Mouse (Mus musculus) CH12.LX (cell line): ENCODE measurements at regions not wholly inside any gene's neighbourhood (a gene's known extent, or its start where the extent isn't known, plus 50 kb on each side); places are given as distances from the start of the nearest gene placed in this dataset.

Source experiments
- DNase-seq: peaks from one replicate; pipeline ENCODE4 v3.0.0-alpha.2; 2013; ENCODE audit errors: extremely low read depth
- H3K27ac ChIP-seq: 2 replicates; pipeline ENCODE4 v1.5.1; 2012; ENCODE audit warnings: low read depth, mild to moderate bottlenecking, control low read depth, moderate library complexity; ENCODE audit not compliant: insufficient read depth
- H3K27me3 ChIP-seq: replicated peaks from 2 replicates; pipeline ENCODE3; 2012; ENCODE audit warnings: inconsistent platforms
- H3K36me3 ChIP-seq, 2 experiments: replicated peaks in 1 of 2; 2 replicates each; pipeline versions ENCODE3 to v1.6.1; 2012; ENCODE audit warnings: inconsistent platforms in 1 of 2, low read length in 1 of 2, mild to moderate bottlenecking in 1 of 2, mixed read lengths in 1 of 2, moderate library complexity in 1 of 2; ENCODE audit not compliant: control insufficient read depth in 1 of 2, insufficient read depth in 1 of 2
- H3K4me1 ChIP-seq, 2 experiments: 2 replicates each; pipeline ENCODE4 v1.6.1; 2012; ENCODE audit warnings: inconsistent platforms in 1 of 2, moderate library complexity in 1 of 2; ENCODE audit not compliant: insufficient read depth in 2 of 2, control insufficient read depth in 1 of 2
- H3K4me2 ChIP-seq: 2 replicates; pipeline ENCODE4 v1.6.1; 2012; ENCODE audit warnings: low read depth, mild to moderate bottlenecking, control low read depth; ENCODE audit not compliant: poor library complexity, insufficient read depth, severe bottlenecking
- H3K4me3 ChIP-seq, 3 experiments: fragments of 150-350 bp in 1 of 3; sonication (generic) in 1 of 3; replicated peaks in 1 of 3; 2 replicates each; pipeline versions ENCODE3 to v1.5.1; 2011 to 2012; ENCODE audit warnings: low read depth in 2 of 3, low read length in 2 of 3, mild to moderate bottlenecking in 2 of 3, moderate library complexity in 2 of 3, control low read depth in 1 of 3, improper control_type of control experiment in 1 of 3, inconsistent platforms in 1 of 3, mixed read lengths in 1 of 3; ENCODE audit not compliant: poor library complexity in 1 of 3
- H3K79me2 ChIP-seq: replicated peaks from 2 replicates; pipeline ENCODE4 v1.6.1; 2012; ENCODE audit warnings: mild to moderate bottlenecking, moderate library complexity; ENCODE audit not compliant: control insufficient read depth, poor library complexity, insufficient read depth, severe bottlenecking; ENCODE audit errors: extremely low read depth
- H3K9ac ChIP-seq: 2 replicates; pipeline ENCODE4 v1.6.1; 2012; ENCODE audit warnings: low read depth, mild to moderate bottlenecking, control low read depth, moderate library complexity; ENCODE audit not compliant: insufficient read depth
- H3K9me3 ChIP-seq: replicated peaks from 2 replicates; pipeline ENCODE3; 2012; ENCODE audit warnings: low read length, inconsistent platforms, mixed read lengths
- CHD1 ChIP-seq: IDR thresholded peaks from 2 replicates; pipeline ENCODE4 v1.6.1; 2012; ENCODE audit warnings: low read depth, low read length, improper control_type of control experiment, inconsistent platforms
- CTCF ChIP-seq, 2 experiments: IDR thresholded peaks in 1 of 2; conservative IDR thresholded peaks in 1 of 2; 2 replicates each; pipeline ENCODE4 v1.5.1; 2011 to 2012; ENCODE audit warnings: low read depth in 2 of 2, low read length in 2 of 2, improper control_type of control experiment in 1 of 2, inconsistent platforms in 1 of 2, mild to moderate bottlenecking in 1 of 2, moderate library complexity in 1 of 2
- E2F4 ChIP-seq: IDR thresholded peaks from 2 replicates; pipeline ENCODE4 v1.6.1; 2011; ENCODE audit warnings: low read depth, low read length, improper control_type of control experiment; ENCODE audit not compliant: insufficient replicate concordance
- ETS1 ChIP-seq: conservative IDR thresholded peaks from 2 replicates; pipeline ENCODE4 v1.6.1; 2012; ENCODE audit warnings: low read depth, mild to moderate bottlenecking, inconsistent platforms, low read length, improper control_type of control experiment, moderate library complexity
- GABPA ChIP-seq: IDR thresholded peaks from 2 replicates; pipeline ENCODE4 v1.6.1; 2012; ENCODE audit warnings: low read depth, low read length, improper control_type of control experiment, inconsistent platforms; ENCODE audit not compliant: insufficient replicate concordance
- HCFC1 ChIP-seq: IDR thresholded peaks from 2 replicates; pipeline ENCODE4 v1.6.1; 2012; ENCODE audit warnings: low read depth, mild to moderate bottlenecking, inconsistent platforms, low read length, improper control_type of control experiment
- IRF4 ChIP-seq: IDR thresholded peaks from 2 replicates; pipeline ENCODE4 v1.6.1; 2014; ENCODE audit warnings: low read depth, mild to moderate bottlenecking, inconsistent platforms, low read length, improper control_type of control experiment
- JUN ChIP-seq: IDR thresholded peaks from 2 replicates; pipeline ENCODE4 v1.6.1; 2011; ENCODE audit warnings: low read depth, mild to moderate bottlenecking, low read length, improper control_type of control experiment, moderate library complexity; ENCODE audit not compliant: insufficient read depth
- JUND ChIP-seq: conservative IDR thresholded peaks from 2 replicates; pipeline ENCODE4 v1.6.1; 2011; ENCODE audit warnings: low read depth, low read length, improper control_type of control experiment
- KAT2A ChIP-seq: IDR thresholded peaks from 2 replicates; pipeline ENCODE4 v1.6.1; 2012; ENCODE audit warnings: low read length, improper control_type of control experiment, inconsistent platforms; ENCODE audit not compliant: insufficient replicate concordance
- MAX ChIP-seq: IDR thresholded peaks from 2 replicates; pipeline ENCODE4 v1.6.1; 2011; ENCODE audit warnings: low read length, improper control_type of control experiment
- MEF2A ChIP-seq: IDR thresholded peaks from 2 replicates; pipeline ENCODE4 v1.6.1; 2014; ENCODE audit warnings: low read depth, mild to moderate bottlenecking, inconsistent platforms, low read length, improper control_type of control experiment, borderline replicate concordance
- MXI1 ChIP-seq: IDR thresholded peaks from 2 replicates; pipeline ENCODE4 v1.6.1; 2011; ENCODE audit warnings: mild to moderate bottlenecking, low read depth, low read length, improper control_type of control experiment
- NELFE ChIP-seq: IDR thresholded peaks from 2 replicates; pipeline ENCODE4 v1.6.1; 2011; ENCODE audit warnings: low read depth, low read length, improper control_type of control experiment
- NRF1 ChIP-seq: IDR thresholded peaks from 2 replicates; pipeline ENCODE4 v1.6.1; 2014; ENCODE audit warnings: low read depth, mild to moderate bottlenecking, inconsistent platforms, low read length, improper control_type of control experiment, moderate library complexity
- POLR2AphosphoS2 ChIP-seq: IDR thresholded peaks from 2 replicates; pipeline ENCODE4 v1.6.1; 2011; ENCODE audit warnings: low read depth, low read length, improper control_type of control experiment
- RAD21 ChIP-seq: IDR thresholded peaks from 2 replicates; pipeline ENCODE4 v1.6.1; 2011; ENCODE audit warnings: low read depth, mild to moderate bottlenecking, low read length, improper control_type of control experiment, moderate library complexity
- RCOR1 ChIP-seq: conservative IDR thresholded peaks from 2 replicates; pipeline ENCODE4 v1.6.1; 2012; ENCODE audit warnings: low read depth, mild to moderate bottlenecking, inconsistent platforms, low read length, improper control_type of control experiment
- SIN3A ChIP-seq: IDR thresholded peaks from 2 replicates; pipeline ENCODE4 v1.6.1; 2012; ENCODE audit warnings: low read length, improper control_type of control experiment, inconsistent platforms
- TBP ChIP-seq: conservative IDR thresholded peaks from 2 replicates; pipeline ENCODE4 v1.6.1; 2011; ENCODE audit warnings: low read depth, low read length, improper control_type of control experiment
- TCF12 ChIP-seq: IDR thresholded peaks from 2 replicates; pipeline ENCODE4 v1.6.1; 2014; ENCODE audit warnings: low read depth, mild to moderate bottlenecking, inconsistent platforms, low read length, improper control_type of control experiment
- UBTF ChIP-seq: IDR thresholded peaks from 2 replicates; pipeline ENCODE4 v1.6.1; 2012; ENCODE audit warnings: low read depth, mild to moderate bottlenecking, inconsistent platforms, low read length, improper control_type of control experiment, moderate library complexity
- USF2 ChIP-seq: conservative IDR thresholded peaks from 2 replicates; pipeline ENCODE4 v1.6.1; 2011; ENCODE audit warnings: low read depth, low read length, improper control_type of control experiment
- ZC3H11A ChIP-seq: IDR thresholded peaks from 2 replicates; pipeline ENCODE4 v1.6.1; 2012; ENCODE audit warnings: low read depth, mild to moderate bottlenecking, inconsistent platforms, low read length, improper control_type of control experiment
- ZMIZ1 ChIP-seq: IDR thresholded peaks from 2 replicates; pipeline ENCODE4 v1.6.1; 2012; ENCODE audit warnings: low read depth, mild to moderate bottlenecking, inconsistent platforms, low read length, improper control_type of control experiment
- ZNF384 ChIP-seq: IDR thresholded peaks from 2 replicates; pipeline ENCODE4 v1.6.1; 2012; ENCODE audit warnings: low read depth, low read length, improper control_type of control experiment, inconsistent platforms
- dilution Hi-C: fragments of 300-500 bp; cut with MboI; formaldehyde crosslinking; loops from 2 replicates; pipeline ENCODE4 v1.14.3; 2020; ENCODE audit warnings: low sequenced_read_pairs; ENCODE audit not compliant: extremely low pct_unique_long_range_greater_than_20kb, extremely low pct_ligation_motif_present
- in situ Hi-C: fragments of 300-500 bp; cut with MboI; formaldehyde crosslinking; loops from 3 replicates; pipeline ENCODE4 v1.14.3; 2019; ENCODE audit warnings: low sequenced_read_pairs, low pct_ligation_motif_present, low pct_unique_long_range_greater_than_20kb, mixed read lengths

GRCm38 (mm10) chr2:147980408-147980807, 66.4 kb downstream of the Foxa2 start:
- Histone ChIP-seq H3K79me2 (no peaks in the 10 kb centered on the region), H3K9ac (no peak overlapping the region), H3K4me1 (no peaks in the 10 kb centered on the region), H3K36me3 (no peaks in the 10 kb centered on the region), H3K4me2 (no peak overlapping the region), H3K4me3 (no peak overlapping the region), H3K27ac (no peak overlapping the region), H3K9me3 (no peaks in the 10 kb centered on the region)
- dilution Hi-C loops (no loop called here), in situ Hi-C loops (no loop called here)
- no peak for DNase-seq
- TF ChIP-seq CHD1 (no peak), IRF4 (no peak), ZC3H11A (no peak), UBTF (no peak), SIN3A (no peak), ETS1 (no peak), GABPA (no peak), NRF1 (no peak), POLR2AphosphoS2 (no peak), NELFE (no peak), HCFC1 (no peak), JUND (no peak), CTCF (conservative IDR thresholded peaks at IDR 0.05 in 1 of 2, IDR thresholded peaks at IDR 0.05 in 1 of 2; ENCODE audit: low read depth in 2 of 2, low read length in 2 of 2) (no peak), KAT2A (no peak), TBP (no peak), MEF2A (no peak)
- TF ChIP-seq, all 38 proteins: peak for 0
- H3K27me3 ChIP-seq = peaks cover 25% of the 10 kb centered on the region

GRCm38 (mm10) chr2:147979660-147980364, 67.0 kb downstream of the Foxa2 start:
- Histone ChIP-seq H3K4me3 (no peak overlapping the region), H3K27me3 (peaks cover 22% of the 10 kb centered on the region), H3K27ac (no peak overlapping the region), H3K9me3 (no peaks in the 10 kb centered on the region), H3K9ac (no peak overlapping the region), H3K4me1 (no peaks in the 10 kb centered on the region), H3K36me3 (no peaks in the 10 kb centered on the region), H3K79me2 (no peaks in the 10 kb centered on the region), H3K4me2 (no peak overlapping the region)
- TF ChIP-seq JUN = no peak
- no peak for TF ChIP-seq RAD21
- no peak for TF ChIP-seq TBP
- TF ChIP-seq E2F4 = no peak
- no peak for TF ChIP-seq CTCF (conservative IDR thresholded peaks at IDR 0.05 in 1 of 2, IDR thresholded peaks at IDR 0.05 in 1 of 2; ENCODE audit: low read depth in 2 of 2, low read length in 2 of 2)
- no peak for TF ChIP-seq SIN3A
- TF ChIP-seq TCF12 = no peak
- no peak for TF ChIP-seq GABPA
- TF ChIP-seq ZNF384 = no peak
- TF ChIP-seq ZC3H11A = no peak
- no peak for TF ChIP-seq ETS1
- no peak for TF ChIP-seq MAX
- TF ChIP-seq USF2 = no peak
- TF ChIP-seq HCFC1 = no peak
- TF ChIP-seq ZMIZ1 = no peak
- no peak for TF ChIP-seq RCOR1
- no peak for TF ChIP-seq MXI1
- no peak for DNase-seq
- in situ Hi-C loops (no loop called here), dilution Hi-C loops (no loop called here)
